Mouse (Mus musculus) cerebellum, postnatal 4 days (tissue): ENCODE data around the gene Spag9.
A peak's percentile ranks its signal among the peaks of the same experiment; 100 is the strongest.

Experiments used
- DNase-seq, 2 experiments: peaks; one replicate each; pipeline ENCODE4 v3.0.0; 2022; ENCODE audit warnings: low spot score in 2 of 2, mixed read lengths in 1 of 2

Spag9 gene

GRCm38 (mm10) chr11:94133344-94133955 lies 137.6 kb downstream of the Spag9 start:
- peak; percentile 87 to 93 for DNase-seq

DNA sequence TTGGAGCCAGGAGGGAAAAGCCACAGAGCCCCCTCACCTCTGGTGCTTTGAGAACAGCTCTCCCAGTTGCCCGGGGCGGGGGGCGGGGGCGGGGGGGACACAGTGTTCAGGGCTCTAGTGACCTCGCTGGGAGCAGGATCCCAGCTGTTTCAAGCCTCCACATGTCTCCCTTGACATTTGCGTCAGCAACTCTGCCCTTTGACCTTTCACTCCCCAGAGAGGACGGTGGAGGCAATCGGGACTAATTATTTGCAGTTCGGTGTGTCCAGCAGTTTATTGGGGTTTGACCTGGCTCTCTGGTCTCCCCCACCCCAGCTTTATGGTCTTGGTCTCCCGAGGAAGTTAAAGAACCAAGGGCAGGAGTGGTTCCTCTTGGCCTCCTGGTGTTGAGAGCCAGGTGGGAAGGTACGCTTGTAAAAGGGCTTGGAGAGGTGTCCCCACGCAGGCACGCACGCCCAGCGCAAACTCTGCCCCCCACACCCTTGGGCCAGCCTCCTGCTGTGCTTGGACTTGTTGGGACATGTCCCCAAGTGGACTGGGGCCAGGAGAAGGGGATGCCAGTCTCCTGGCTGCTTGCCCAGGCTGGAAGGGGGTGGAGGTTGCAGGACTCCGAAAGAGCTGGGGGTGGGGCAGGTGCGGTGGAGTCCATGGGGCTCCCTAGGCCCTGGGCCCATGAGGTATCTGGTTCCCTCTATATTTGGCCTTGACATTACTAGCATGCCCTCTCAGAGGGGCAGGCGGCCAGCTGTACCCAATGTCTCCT lies 138.4 kb downstream of the Spag9 start:
- DNase-seq: peak; percentile 52 to 73

- no peak for DNase-seq
Observed at GRCm38 (mm10) chr11:94135581-94136001, 139.7 kb downstream of the Spag9 start.

DNA sequence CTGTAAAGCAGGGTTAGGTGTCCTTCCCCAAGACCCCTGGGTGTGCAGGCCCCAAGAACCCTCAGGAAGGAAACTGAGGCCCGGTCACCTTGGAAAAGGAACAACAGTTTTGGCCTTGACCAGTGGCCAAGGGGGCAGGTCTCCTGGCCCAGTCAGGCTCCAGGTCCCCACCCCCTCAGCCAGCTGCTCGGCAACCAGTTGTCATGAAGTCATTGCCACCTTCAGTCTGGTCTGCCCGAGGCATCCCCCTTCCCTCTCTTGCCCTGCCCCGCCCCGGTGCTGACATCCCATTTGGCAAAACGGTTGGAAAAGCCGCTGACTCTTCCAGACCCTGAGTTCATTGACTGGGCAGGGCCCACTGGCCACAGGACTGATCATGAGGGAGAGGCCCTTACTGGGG lies 140.8 kb downstream of the Spag9 start:
- no peak for DNase-seq

DNA sequence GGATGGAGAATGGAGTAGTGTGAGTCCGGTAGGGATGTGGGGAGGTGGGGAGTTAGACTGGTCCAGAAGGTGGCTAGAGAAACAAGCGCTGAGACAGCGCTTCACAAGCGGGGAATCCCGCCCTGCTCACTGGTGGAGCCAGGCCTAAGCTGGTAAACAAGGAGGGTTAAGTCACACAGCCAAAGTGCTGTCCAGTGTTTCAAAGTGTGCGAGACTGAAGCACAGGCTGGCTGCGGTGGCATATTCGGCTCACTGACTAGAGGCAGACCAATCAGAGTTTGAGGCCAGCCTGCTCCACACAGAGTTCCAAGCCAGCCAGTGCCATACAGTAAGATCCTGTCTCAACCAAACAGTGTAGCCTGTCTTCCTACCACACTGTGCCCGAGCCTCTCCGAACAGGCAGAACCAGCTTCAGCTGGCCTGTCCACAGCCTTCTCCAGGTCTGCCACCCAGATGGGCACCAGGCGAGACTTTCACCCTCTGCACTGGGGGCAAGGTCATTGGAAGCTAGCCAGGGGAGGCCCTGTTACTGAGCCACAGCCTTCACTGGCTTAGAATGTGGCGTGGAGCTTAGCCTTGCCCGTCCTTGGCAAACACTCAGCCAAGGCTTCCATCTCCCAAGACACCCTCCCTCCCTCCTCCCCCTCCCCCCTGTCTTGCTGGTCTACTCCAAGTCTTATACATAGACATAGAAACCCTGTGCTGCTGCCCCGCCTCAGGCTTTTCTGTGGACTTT lies 141.6 kb downstream of the Spag9 start:
- peak in 1 of 2 experiments; percentile 33 for DNase-seq

GRCm38 (mm10) chr11:94138411-94139231 lies 142.7 kb downstream of the Spag9 start:
- DNase-seq: no peak

DNA sequence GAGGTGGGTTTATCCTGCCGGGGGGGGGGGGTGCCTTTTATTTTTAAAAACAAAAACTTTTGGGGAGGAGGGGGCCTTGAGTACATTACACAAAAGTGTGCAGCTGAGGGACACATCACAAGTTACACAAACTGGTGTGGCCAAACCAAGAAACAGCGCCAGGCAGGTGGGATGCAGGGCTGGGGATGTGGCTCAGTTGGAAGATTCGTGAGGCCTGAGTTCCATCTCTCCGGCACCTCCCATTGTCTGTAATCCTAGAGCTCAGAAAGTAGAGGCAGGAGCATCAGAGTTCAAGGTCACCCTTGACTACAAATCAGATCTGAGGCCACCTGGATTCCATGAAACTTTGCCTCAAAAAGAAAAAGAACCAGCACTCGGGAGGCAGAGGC lies 143.3 kb downstream of the Spag9 start:
- no peak for DNase-seq

- DNase-seq: no peak
Observed at GRCm38 (mm10) chr11:94140540-94140939, 144.6 kb downstream of the Spag9 start.

GRCm38 (mm10) chr11:94141564-94141963 lies 145.7 kb downstream of the Spag9 start:
- DNase-seq: no peak

DNA sequence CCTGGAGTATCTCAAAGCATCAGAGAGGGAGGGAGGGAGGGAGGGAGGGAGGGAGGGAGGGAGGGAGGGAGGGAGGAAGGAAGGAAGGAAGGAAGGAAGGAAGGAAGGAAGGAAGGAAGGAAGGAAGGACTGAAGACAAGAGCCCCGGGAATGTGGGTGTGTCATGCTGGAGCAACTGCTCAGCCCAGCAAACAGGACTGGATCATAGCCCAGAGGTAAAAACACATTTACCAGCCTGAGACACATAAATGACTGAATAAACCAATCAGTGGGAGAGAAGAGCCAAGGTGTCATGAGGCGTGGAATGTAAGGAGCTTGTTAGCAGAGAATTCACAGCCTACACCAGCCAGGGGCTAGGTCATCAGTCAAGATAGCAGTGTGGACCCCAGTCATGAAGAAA lies 147.4 kb downstream of the Spag9 start:
- DNase-seq: no peak

DNA sequence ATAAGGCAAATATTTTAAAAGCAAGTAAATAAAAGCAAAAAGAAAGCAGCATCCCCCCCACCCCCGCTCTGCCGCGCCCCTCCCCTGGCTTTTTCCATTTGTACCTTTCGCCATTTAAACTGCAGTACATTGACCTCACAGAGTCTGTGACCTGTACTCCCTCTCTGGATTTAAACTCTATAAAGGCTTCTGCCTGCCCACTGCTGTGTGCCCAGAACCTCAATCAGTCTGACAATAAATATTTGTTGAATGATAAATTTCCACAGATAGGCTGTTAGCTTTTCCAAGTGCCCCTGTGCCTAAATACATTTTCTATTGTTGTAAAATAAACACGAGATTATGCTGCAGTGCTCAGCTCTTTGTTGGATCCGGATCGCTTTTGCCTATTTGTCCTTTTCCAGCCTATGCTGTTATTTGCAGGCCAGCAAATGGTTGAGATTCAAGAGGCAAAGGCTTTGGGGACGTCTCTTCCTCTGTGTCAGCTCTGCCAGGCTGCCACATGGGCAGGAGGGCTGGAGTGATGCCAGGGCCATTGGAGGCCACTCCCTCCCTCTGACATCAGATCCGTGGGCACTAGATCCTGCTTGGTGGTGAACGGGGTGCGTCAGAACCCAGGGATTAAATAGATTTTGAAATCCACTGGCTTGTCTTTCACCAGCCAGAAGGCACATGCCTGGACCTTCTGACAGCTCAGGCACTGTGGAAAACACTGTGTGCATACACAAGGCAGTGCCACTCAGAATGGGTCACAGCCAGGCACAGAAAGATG lies 149.1 kb downstream of the Spag9 start:
- peak; percentile 73 to 94 for DNase-seq

- DNase-seq: no peak
Observed at GRCm38 (mm10) chr11:94146049-94146605, 150.2 kb downstream of the Spag9 start.

GRCm38 (mm10) chr11:94146733-94147485 lies 151.0 kb downstream of the Spag9 start:
- DNase-seq: no peak

GRCm38 (mm10) chr11:94148105-94148696 lies 152.3 kb downstream of the Spag9 start:
- DNase-seq: no peak

DNA sequence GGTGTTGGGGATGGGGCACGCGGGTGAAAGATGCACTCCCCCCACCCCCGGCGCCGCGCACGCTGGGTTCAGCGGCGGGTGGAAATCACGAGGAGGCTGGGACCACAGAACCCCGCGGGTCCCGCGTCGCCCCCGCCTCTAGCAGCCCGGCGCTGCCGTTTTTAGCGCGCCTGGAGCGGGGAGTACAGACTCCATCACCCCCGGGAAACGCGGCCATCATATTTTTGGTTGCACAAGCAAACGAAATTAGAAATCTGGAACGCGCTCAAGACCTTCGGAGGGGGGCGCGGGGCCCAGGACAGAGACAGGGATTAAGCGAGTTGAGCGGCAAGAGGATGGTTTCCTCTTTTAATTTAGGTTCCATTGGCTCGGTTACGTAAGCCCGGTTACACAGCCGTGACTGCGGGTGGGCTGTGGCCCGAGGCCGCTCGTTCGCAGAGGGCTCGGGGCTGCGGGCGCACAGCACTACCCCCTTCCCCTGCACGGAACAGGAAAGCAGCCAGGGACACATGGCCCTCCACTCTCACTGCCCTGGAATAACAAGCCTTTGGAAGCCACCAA lies 153.1 kb downstream of the Spag9 start:
- peak in 1 of 2 experiments; percentile 72 for DNase-seq

GRCm38 (mm10) chr11:94149509-94150259 lies 153.8 kb downstream of the Spag9 start:
- DNase-seq: peak in 1 of 2 experiments; percentile 41

GRCm38 (mm10) chr11:94150519-94151470 lies 154.9 kb downstream of the Spag9 start:
- DNase-seq: no peak
